Mouse (Mus musculus): Measurements from ENCODE around the gene Sp6.

- TF ChIP-seq CTCF (IDR thresholded peaks at IDR 0.05; ENCODE audit: borderline replicate concordance, insufficient read depth, low read depth, low read length) (no peak), POLR2A (IDR thresholded peaks at IDR 0.05; ENCODE audit: borderline replicate concordance, insufficient read depth, low read length) (no peak)
Observed at GRCm38 (mm10) chr11:97036141-97036540, 22.9 kb downstream of the Sp6 start.

All from cerebellum, adult 2 months (tissue).